Mouse (Mus musculus): ENCODE measurements around the gene Cbx4. TPM values are rescaled to one million over a fixed set of nuclear protein-coding genes. Genes with fewer than 3 reads are reported as not detected.

The Cbx4 gene
- polyA plus RNA-seq, 1 experiment from 2014 or later = 25.1 TPM

Other genes with a start within 250 kb of the Cbx4 start
- gene Rbfox3, start 174.6 kb downstream of the Cbx4 start, polyA plus RNA-seq (2015; fragmentation: Nextera tagmentation; extraction: Ambion mirVana) = 0.26 and 0.28 TPM in 2 replicates
- not detected in 2 replicates for gene Enpp7, start 98.0 kb downstream of the Cbx4 start, polyA plus RNA-seq (2015; fragmentation: Nextera tagmentation; extraction: Ambion mirVana)
- 19.5 and 22.3 TPM in 2 replicates for gene Cbx2, start 63.3 kb downstream of the Cbx4 start, polyA plus RNA-seq (2015; fragmentation: Nextera tagmentation; extraction: Ambion mirVana)
- gene Cbx8, start 45.3 kb downstream of the Cbx4 start, polyA plus RNA-seq (2015; fragmentation: Nextera tagmentation; extraction: Ambion mirVana) = 10.7 and 12.3 TPM in 2 replicates
- 5.3 and 5.9 TPM in 2 replicates for gene Tbc1d16, start 142.3 kb upstream of the Cbx4 start, polyA plus RNA-seq (2015; fragmentation: Nextera tagmentation; extraction: Ambion mirVana)
- gene Ccdc40, start 142.4 kb upstream of the Cbx4 start, polyA plus RNA-seq (2015; fragmentation: Nextera tagmentation; extraction: Ambion mirVana) = 4.6 and 5.3 TPM in 2 replicates
- gene Gaa, start 181.7 kb upstream of the Cbx4 start, polyA plus RNA-seq (2015; fragmentation: Nextera tagmentation; extraction: Ambion mirVana) = 25.6 and 29.6 TPM in 2 replicates
- 417 and 424 TPM in 2 replicates for gene Eif4a3, start 213.9 kb upstream of the Cbx4 start, polyA plus RNA-seq (2015; fragmentation: Nextera tagmentation; extraction: Ambion mirVana)
- gene Card14, start 221.5 kb upstream of the Cbx4 start, polyA plus RNA-seq (2015; fragmentation: Nextera tagmentation; extraction: Ambion mirVana) = 0.14 and 0.17 TPM in 2 replicates

Measured in thymus, postnatal 0 days (tissue).